Mouse (Mus musculus): ENCODE results near the gene Epha3.

Gene Epha3

GRCm38 (mm10) chr16:63783544-63783943 is 80.4 kb downstream of the Epha3 start:
- DNase-seq (ENCODE audit: low spot score in 2 of 2), result no peak

GRCm38 (mm10) chr16:63782101-63782500 is 81.9 kb downstream of the Epha3 start:
- DNase-seq (ENCODE audit: low spot score in 2 of 2), result no peak

DNA sequence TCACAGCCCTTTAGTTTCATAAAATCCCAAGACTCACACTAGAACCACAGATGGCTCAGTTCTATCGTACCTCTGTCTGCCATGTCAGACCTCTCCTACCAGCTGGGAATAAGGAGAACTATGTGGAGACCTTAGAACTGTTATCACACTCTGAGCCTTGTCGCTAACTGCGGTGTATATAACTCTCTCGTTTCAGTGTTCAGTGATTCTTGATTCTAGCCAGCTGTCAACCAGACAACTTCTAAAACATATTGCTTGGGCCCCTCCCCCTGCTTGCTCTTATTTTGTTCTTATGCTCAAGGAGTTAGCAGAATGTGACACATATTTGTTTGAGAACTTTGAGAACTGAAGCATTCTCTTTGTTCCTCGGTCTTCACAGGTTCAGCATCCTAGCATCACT is 83.8 kb downstream of the Epha3 start:
- DNase-seq (ENCODE audit: low spot score in 2 of 2), result no peak

DNA sequence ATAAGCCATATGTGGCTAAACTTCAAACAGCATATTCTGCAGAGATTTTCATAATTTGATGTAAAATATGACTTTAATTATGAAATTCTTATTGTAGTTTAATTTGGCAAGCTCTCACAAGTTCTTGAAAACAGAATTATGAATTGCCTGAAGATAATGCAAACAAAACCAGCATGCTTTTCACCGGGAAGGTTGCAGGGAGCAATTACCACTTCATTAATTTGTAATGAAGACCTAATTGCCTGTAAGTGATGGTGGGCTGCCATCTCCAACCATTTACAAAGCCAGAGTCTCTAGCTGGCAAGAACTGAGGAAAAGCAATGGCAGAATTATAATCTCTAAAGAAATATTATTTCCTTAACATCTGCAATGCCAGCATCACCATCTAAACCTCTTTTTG is 86.2 kb downstream of the Epha3 start:
- no peak for DNase-seq (ENCODE audit: low spot score in 2 of 2)

DNA sequence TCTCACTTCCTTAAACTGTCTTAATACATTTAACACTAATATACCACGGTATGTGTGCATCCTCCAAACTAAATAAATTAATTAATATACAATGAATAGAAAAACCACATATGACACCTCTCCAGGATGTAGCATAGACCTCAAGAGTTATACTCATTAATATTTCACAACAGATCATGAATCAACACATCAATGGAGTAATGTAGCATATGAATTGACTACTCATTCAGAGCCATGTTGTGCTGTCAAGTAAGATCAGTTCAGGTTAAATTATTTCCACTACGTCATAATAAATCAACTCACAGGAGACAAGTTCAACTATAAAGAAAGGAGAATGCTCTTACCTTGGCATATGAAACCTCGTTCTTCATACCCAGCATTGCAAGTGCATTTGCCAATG is 91.4 kb downstream of the Epha3 start:
- no peak for DNase-seq (ENCODE audit: low spot score in 2 of 2)

- no peak for DNase-seq (ENCODE audit: low spot score in 2 of 2)
Measured at GRCm38 (mm10) chr16:63767589-63767988, 96.4 kb downstream of the Epha3 start.

DNA sequence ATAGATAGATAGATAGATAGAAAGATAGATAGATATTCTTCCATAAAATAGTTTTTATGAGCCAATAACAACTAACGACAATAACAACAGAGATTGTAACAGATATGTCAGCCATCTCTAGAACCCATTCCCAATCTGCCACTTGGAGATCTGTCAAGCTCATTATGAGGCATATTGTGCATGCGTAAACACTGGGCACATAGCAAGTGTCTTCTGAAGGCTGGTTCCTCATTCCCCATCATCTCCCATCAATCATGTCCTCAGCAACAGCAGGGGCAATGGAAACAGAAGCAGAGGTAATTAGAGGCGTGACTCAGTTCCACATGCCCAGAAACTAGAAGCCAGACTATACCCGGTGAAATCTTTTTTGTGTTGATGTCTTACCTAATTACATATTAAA is 102.8 kb downstream of the Epha3 start:
- no peak for DNase-seq (ENCODE audit: low spot score in 2 of 2)

GRCm38 (mm10) chr16:63760112-63760511 is 103.9 kb downstream of the Epha3 start:
- no peak for DNase-seq (ENCODE audit: low spot score in 2 of 2)

DNA sequence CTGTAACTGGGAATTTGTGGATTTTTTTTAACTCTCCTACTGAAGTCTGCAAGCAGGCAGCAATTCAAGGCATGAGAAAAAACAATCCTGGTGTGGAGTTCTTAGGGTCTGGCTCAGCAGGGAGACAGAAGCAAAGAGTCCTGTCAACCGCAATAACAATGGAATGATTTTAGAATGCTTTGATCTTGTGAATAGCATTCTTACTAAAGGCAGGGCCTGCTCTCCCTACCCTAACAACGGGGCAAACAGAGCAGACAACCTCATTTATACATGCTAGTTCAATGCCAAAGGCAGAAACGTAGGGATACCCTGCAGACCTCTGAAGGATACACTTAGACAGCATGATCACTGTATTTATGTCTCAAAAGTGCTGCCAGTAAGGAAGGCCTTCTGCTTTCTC is 110.9 kb downstream of the Epha3 start:
- no peak for DNase-seq (ENCODE audit: low spot score in 2 of 2)

DNA sequence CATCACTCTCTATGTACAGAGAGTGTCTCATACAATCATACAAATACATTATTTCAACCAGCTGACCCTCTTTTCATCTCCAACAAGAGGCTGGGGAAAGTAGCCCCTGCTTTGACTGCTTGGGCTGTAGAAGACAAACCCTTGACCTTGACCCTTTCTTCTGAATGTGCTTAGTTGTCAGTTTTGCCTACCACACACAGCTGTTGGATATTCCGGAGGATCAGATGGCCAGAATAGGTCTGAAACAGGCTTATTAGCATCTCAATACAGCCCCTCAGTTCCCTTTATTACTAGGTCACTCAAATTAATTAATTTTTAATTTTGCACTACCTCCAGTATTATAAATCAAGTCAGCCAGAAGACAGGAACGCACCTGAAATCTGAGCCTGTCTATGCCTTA is 116.2 kb downstream of the Epha3 start:
- DNase-seq (ENCODE audit: low spot score in 2 of 2), result no peak

DNA sequence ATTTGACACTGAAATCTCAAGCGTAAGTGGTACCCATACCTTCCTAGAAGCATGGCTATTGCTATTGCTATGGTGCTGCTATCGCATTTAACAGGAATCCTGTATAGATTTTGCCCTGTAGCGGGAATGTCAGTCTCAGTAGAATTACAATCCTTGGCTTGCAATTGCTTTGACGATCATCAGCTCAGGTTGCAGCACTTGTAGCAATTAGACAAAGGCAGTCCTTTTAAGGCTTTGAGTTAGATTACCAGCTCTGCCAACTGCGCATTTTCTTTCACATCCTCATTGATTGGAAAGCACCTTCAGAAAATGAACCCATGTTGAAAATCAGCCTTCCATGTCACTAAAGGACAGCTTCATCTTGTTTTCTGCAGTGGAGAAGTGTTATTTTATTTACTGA is 118.5 kb downstream of the Epha3 start:
- DNase-seq (ENCODE audit: low spot score in 2 of 2), result no peak

- DNase-seq (ENCODE audit: low spot score in 2 of 2), result no peak
Measured at GRCm38 (mm10) chr16:63743208-63743854, 120.6 kb downstream of the Epha3 start.

DNA sequence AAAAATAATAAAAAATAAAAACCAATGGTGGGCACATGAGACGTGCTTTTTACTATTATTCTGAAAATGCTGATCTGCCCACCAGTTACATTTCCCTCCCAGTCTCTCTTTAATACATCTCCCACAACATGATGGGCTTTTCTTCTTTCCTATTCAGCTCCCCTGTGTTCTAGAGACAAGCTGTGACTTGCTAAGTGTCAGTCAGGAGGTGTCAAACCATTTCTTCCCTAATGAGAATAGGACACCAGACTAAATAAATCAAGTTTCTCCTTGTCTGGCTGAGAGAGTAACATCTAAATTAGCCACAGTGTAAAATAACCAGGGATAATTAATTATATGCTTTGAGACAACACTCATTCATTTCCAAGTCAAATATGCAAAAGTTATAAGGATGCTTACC is 144.7 kb downstream of the Epha3 start:
- no peak for DNase-seq (ENCODE audit: low spot score in 2 of 2)

GRCm38 (mm10) chr16:63717317-63717716 is 146.7 kb downstream of the Epha3 start:
- DNase-seq (ENCODE audit: low spot score in 2 of 2), result no peak

DNA sequence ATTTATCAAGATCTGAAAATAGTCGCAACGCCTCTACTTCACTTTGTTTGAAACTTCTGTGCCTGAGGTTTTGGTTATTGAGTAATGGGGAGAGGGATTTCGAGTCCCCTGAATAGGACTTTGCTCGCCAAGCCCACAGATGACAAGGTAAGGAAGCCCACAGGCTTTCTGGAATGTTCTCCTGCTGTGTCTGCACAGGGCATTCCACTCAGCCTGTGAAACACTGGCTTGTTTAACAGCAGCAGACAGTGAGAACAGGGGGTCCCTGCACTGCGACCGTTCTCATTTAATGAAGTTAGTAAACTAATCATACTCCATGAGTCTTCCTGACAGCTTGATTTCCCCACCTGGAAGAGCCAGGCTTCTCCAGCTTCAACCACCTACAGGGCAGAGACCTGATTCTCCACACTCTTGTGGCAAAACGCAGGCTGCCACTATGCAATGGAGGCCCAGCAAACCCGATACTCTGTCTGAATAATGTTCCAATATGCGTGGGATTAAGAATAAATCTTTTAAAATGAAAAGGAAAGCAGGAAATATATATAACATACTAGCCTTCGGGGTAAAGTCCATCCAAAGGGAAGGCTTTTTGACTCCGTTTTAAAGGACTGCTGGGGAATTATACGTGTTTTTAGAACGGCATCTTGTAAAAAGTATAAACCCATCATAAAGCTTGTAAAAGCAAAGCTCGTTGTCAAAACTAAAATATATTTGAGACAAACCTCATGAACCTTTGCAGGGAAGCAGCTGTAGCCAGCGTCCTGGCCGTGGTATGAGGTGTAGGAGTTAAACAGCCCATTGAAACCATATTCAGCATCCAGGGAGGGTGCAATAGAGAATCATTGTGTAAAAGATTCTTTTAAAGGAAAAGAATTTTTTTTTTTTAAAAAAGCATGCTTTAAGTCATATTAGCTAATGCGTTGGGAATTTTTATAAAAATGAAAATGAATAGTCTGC is 156.8 kb downstream of the Epha3 start:
- DNase-seq (ENCODE audit: low spot score in 2 of 2), result no peak

DNA sequence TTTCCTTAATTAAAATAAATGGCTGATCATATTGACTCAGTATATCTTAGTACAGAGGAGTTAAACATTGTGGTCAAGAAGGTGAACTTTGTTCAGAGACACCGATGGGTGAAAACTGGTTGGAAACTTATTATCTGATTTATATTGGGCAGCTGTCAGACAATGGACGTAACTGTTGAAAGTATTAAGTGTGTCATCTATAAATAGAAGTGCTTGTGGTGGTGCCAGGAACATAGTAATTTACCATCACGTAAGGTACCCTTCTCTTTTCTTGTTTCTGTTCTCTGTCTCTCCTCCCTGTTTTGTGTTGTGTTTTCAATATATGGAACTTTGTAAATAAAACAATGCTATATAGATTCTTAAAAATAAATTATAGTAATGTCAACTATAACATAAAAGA is 174.6 kb downstream of the Epha3 start:
- DNase-seq (ENCODE audit: low spot score in 2 of 2), result no peak

GRCm38 (mm10) chr16:63684211-63684610 is 179.8 kb downstream of the Epha3 start:
- no peak for DNase-seq (ENCODE audit: low spot score in 2 of 2)

DNA sequence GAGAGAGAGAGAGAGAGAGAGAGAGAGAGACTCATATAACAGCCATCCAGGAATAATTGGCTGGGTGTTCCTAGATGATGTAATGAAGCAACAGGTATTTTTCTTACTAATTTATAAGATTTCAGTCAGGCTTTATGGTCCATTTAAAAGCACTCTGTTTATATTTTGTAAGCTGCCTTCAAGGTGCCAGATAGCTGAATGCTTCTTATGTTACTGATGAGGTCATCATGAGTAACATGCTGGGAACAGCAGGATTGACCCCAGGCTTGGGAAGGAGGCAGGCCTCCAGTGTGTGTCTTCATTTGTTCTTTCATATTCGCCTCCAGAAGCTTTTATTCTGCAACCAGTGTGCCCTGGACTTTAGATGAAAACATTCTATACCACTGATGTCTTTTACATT is 189.5 kb downstream of the Epha3 start:
- no peak for DNase-seq (ENCODE audit: low spot score in 2 of 2)

DNA sequence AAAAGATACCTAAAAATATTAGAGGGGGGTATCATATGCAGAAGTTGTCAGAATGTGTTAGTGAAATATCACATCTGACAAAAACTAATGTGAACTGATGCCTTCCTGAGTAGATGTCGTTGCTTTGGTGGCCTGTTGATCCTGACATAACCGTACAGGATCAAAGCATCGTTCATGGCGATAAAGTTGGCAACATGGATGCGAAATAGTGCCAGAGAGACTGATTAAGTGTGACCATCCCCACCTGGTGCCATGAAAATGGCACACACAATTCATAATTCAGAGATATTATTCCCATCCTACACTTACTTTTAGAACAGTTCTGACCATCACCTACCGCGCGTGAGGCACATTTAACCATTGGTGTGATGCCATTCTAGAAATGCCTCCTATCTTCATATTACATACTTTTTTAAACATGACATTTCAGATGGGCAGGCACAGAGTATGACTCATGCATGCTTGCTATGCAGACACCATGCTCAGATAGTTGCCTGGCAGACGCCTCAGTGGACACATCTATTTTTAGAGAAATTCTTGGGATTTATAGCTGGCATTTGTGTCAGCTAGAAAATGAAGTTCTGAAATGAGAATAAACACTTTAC is 190.6 kb downstream of the Epha3 start:
- no peak for DNase-seq (ENCODE audit: low spot score in 2 of 2)

DNA sequence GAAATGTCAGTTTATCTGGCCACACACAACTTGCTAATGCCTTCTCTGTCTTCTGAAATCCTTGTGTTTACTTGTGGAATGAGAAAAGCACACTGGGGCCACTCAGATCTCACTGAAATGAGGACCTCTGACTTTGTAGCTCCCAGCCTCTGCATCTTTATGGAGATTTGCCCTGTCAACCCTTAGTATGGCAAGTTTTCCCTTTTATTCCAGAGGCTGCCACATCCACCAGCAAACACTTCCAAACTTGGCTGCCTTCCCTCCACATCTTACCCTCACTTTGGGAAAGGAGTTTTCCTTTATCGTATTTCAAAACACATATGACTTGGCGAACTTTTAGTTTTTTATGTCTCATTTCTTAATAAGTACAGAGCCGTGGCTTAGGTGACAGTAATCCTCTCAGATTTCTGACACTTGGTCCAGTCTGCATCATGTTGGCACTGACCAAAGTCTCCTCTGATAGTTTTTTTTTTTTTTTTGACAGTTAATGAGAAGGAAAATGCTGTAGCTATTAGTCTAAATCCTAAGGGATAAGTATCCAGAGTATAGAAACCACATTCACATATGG is 198.0 kb downstream of the Epha3 start:
- no peak for DNase-seq (ENCODE audit: low spot score in 2 of 2)

GRCm38 (mm10) chr16:63658302-63658974 is 205.5 kb downstream of the Epha3 start:
- DNase-seq (ENCODE audit: low spot score in 2 of 2), result no peak

DNA sequence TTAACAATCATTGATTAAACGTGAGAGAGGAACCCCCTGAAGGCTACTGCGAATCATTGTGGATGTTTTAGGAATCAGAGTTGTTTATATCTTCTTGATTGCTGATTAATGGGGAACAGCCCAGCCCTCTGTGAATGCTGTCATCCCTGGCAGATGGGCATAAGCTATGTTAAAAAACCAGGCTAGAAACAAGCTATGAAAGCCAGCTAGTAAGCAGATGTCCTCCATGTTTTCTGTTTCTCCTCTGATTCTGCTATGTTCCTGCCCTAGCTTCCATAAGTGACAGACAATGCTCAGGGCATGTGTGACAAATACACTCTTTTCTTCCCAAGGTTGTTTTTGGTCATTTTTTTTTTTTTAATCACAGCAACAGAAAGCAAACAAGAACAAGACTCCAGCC is 206.2 kb downstream of the Epha3 start:
- DNase-seq (ENCODE audit: low spot score in 2 of 2), result no peak
